Mouse (Mus musculus) myocyte (in vitro differentiated cells): ENCODE results near the gene Nr2e1. TPM values are rescaled to one million over a fixed set of nuclear protein-coding genes. Genes with fewer than 3 reads are reported as not detected.

ENCODE experiments used
- H3K27me3 ChIP-seq: one replicate; pipeline ENCODE4 v1.6.1; 2011; ENCODE audit not compliant: control insufficient read depth, insufficient read depth, insufficient read length
- H3K36me3 ChIP-seq: one replicate; pipeline ENCODE4 v1.6.1; 2011; ENCODE audit not compliant: control insufficient read depth, insufficient read depth
- H3K4me2 ChIP-seq: one replicate; pipeline ENCODE4 v1.6.1; 2011; ENCODE audit warnings: low read depth, control low read depth
- H3K4me3 ChIP-seq: one replicate; pipeline ENCODE4 v1.5.1; 2011; ENCODE audit warnings: mild to moderate bottlenecking, control low read depth, moderate library complexity
- H3K79me2 ChIP-seq: one replicate; pipeline ENCODE4 v1.6.1; 2011; ENCODE audit not compliant: control insufficient read depth, insufficient read depth
- H3ac ChIP-seq: one replicate; pipeline ENCODE4 v1.6.1; 2011; ENCODE audit not compliant: control insufficient read depth, insufficient read length
- CEBPB ChIP-seq: IDR thresholded peaks from 2 replicates; pipeline ENCODE4 v1.6.1; 2011; ENCODE audit warnings: mild to moderate bottlenecking, moderate library complexity; ENCODE audit not compliant: poor library complexity, insufficient read depth, severe bottlenecking
- E2F4 ChIP-seq: IDR thresholded peaks from one replicate; pipeline ENCODE4 v1.6.1; 2011; ENCODE audit warnings: mild to moderate bottlenecking, control low read depth, moderate library complexity; ENCODE audit not compliant: insufficient read depth
- MAX ChIP-seq: IDR thresholded peaks from one replicate; pipeline ENCODE4 v1.6.1; 2011; ENCODE audit warnings: low read depth, mild to moderate bottlenecking, control low read depth
- MYOD1 ChIP-seq, 3 experiments: IDR thresholded peaks; one replicate each; pipeline ENCODE4 v1.6.1; 2011; ENCODE audit warnings: control low read depth in 2 of 3, low read depth in 2 of 3, mild to moderate bottlenecking in 2 of 3, moderate library complexity in 1 of 3; ENCODE audit not compliant: insufficient read length in 2 of 3, control insufficient read depth in 1 of 3
- MYOG ChIP-seq, 3 experiments: IDR thresholded peaks; one replicate each; pipeline ENCODE4 v1.6.1; 2011; ENCODE audit warnings: control low read depth in 2 of 3, low read depth in 2 of 3, mild to moderate bottlenecking in 2 of 3; ENCODE audit not compliant: insufficient read length in 2 of 3, control insufficient read depth in 1 of 3, insufficient read depth in 1 of 3
- POLR2A ChIP-seq: IDR thresholded peaks from one replicate; pipeline ENCODE4 v1.6.1; 2011; ENCODE audit warnings: low read depth, mild to moderate bottlenecking, control low read depth, moderate library complexity; ENCODE audit not compliant: insufficient read length
- POLR2AphosphoS2 ChIP-seq: IDR thresholded peaks from one replicate; pipeline ENCODE4 v1.6.1; 2011; ENCODE audit warnings: low read depth, control low read depth; ENCODE audit not compliant: insufficient read length
- REST ChIP-seq: IDR thresholded peaks from one replicate; pipeline ENCODE4 v1.6.1; 2011; ENCODE audit warnings: mild to moderate bottlenecking, control low read depth, moderate library complexity; ENCODE audit not compliant: insufficient read depth, insufficient read length
- SRF ChIP-seq: IDR thresholded peaks from one replicate; pipeline ENCODE4 v1.6.1; 2011; ENCODE audit warnings: low read depth; ENCODE audit not compliant: control insufficient read depth, insufficient read length
- TCF12 ChIP-seq: IDR thresholded peaks from one replicate; pipeline ENCODE4 v1.6.1; 2011; ENCODE audit warnings: mild to moderate bottlenecking, control low read depth; ENCODE audit not compliant: poor library complexity, insufficient read depth, severe bottlenecking
- TCF3 ChIP-seq: IDR thresholded peaks from one replicate; pipeline ENCODE4 v1.6.1; 2011; ENCODE audit warnings: low read depth, control low read depth; ENCODE audit not compliant: insufficient read length
- USF1 ChIP-seq: IDR thresholded peaks from one replicate; pipeline ENCODE4 v1.6.1; 2011; ENCODE audit warnings: low read depth, mild to moderate bottlenecking, control low read depth, moderate library complexity
- polyA plus RNA-seq: library from polyadenylated mRNA; unstranded; fragments of >200 nt; fragmentation: generic; extraction: Trizol; gene quantifications from one replicate; pipeline ENCODE4 v1.2.1, GENCODE M21; 2012; ENCODE audit warnings: missing spikeins

Nr2e1 gene
- polyA plus RNA-seq, 1 experiment: not detected

DNA sequence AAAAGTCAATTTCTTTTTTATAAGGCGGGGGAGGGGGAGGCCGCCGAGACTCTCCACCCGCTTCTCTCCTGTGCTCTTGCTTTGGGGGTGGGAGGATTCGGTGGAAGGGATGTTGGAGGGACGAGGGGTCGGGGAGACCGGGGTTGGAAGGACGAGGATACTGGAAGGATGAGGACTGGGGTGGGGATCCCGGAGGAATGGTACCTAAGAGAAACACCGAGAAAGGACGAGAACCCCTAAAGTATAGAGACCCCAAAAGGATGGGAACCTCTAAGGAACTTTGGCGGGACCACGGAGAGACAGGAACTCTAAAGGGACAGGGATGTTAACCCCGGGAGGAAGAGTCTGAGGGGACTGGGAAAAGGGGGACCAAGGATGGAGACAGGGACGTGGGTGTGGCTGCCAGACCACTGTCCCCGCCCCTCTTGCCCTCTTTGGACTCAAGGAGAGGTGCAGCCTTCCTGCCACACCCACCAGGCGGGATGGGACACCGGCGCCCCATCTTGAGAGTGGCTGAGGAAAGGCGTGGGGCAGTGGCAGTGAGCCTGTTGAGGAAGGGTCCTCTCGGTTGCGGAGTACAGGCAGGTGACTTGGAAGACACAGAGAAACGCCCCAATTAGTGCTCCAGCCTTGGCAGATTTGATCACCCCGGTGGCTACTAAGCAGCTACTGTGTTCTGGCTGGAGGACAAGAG is 8.7 kb upstream of the Nr2e1 start:
- peaks cover 72% of the 10 kb centered on the region for H3K27me3 ChIP-seq
- no peaks in the 10 kb centered on the region for H3K79me2 ChIP-seq
- H3K36me3 ChIP-seq: no peaks in the 10 kb centered on the region
- TF ChIP-seq MYOD1 (IDR thresholded peaks at IDR 0.05; ENCODE audit: control insufficient read depth in 1 of 3, insufficient read length in 2 of 3, low read depth in 2 of 3) (no peak), USF1 (no peak), TCF12 (no peak), CEBPB (no peak), TCF3 (no peak), POLR2A (no peak), REST (no peak), MYOG (IDR thresholded peaks at IDR 0.05; ENCODE audit: control insufficient read depth in 1 of 3, insufficient read depth in 1 of 3, insufficient read length in 2 of 3, low read depth in 2 of 3) (no peak), POLR2AphosphoS2 (no peak), SRF (no peak), MAX (no peak), E2F4 (no peak)
- H3ac ChIP-seq: no peak overlapping the region
- no peak overlapping the region for H3K4me3 ChIP-seq
- H3K4me2 ChIP-seq: peak overlapping the region; percentile 48

DNA sequence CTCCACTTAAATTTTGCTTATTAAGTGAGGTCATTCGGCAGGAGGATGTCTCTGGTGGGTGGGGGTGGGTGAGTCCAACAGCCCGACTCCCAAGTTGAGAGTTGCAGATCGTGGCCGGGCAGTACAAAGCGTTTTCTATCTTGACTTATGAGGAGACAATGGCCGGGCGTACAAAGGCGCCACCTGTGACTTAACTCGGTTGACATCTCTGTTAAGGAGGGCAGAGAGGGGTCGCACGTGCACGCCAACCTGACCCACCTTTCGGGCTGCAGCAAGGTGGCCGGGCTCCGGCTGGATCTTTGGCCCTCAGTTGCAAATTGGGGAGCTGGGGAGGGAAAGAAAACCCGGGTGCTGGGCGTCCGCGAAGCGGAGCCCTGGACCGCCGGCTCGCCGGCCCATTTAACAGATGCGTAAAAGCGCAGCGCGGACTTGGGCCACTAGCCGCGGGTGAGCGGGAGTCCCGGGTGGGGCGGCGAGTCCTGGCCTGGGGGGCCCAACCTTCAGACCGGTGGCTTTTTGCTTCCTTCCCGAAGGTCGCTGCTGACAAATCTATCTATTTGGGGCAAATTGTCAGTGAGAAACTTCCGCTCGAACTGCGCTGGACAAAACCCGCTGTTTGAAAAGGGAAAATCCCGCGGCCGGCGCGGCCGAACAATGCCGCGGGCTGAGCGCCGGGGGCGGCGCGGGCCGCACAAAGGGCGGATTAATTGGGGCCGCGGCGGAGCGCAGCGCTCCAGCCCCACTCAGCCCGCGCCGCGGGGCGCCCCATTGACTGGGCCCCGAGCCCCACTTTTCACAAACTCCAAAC is 8.0 kb upstream of the Nr2e1 start:
- peaks cover 79% of the 10 kb centered on the region for H3K27me3 ChIP-seq
- TF ChIP-seq MAX (no peak), MYOG (IDR thresholded peaks at IDR 0.05; ENCODE audit: control insufficient read depth in 1 of 3, insufficient read depth in 1 of 3, insufficient read length in 2 of 3, low read depth in 2 of 3) (no peak), USF1 (no peak), POLR2AphosphoS2 (no peak)
- H3K36me3 ChIP-seq: no peaks in the 10 kb centered on the region
- H3K4me3 ChIP-seq: no peak overlapping the region
- H3ac ChIP-seq: no peak overlapping the region
- H3K4me2 ChIP-seq: peak overlapping the region; percentile 48
- no peaks in the 10 kb centered on the region for H3K79me2 ChIP-seq

DNA sequence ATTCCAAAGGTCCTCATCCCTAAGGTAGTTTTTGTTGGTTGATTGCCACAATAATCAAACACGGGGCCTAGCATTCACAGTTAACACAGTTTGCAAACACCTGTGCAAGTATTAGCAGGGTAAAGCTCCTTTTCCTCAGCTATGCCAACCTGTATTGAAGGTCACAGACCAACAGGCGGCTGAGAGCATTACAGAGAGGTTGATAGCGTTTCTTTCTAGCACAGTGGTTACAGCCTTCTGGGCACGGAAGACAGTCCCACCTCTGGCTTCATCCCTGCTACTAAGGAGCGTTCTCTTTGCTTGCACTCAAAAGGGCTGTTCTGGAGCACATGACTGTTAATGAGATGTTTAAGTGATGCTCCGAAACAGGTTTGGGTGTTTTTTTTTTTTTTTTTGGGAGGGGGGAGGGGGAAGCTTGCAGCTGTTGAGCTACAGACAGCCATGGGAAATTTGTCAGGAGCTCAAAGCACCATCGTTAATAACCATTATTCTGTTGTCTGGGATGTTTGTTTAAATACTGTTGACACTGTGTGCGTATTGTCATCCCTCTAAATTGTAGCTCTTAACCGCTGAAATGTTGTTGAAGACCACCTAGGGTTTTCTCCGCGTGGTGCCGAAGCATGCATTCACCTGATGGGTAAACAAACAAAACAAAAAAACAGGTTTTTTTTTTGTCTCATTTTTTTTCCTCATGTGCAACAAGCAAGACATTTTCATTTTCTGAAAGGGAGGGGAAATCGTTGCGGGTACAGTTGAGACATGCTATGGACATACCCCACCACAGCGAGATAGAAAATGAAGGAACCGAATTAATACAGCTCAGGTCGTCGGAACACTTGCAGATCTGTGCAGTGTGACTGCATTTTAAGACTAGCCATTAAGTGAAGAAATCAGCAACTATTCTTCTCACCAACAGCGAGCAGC is 7.1 kb upstream of the Nr2e1 start:
- H3K36me3 ChIP-seq: no peaks in the 10 kb centered on the region
- TF ChIP-seq REST (no peak), TCF3 (no peak), USF1 (no peak), POLR2AphosphoS2 (no peak), POLR2A (no peak), CEBPB (no peak), MYOD1 (IDR thresholded peaks at IDR 0.05; ENCODE audit: control insufficient read depth in 1 of 3, insufficient read length in 2 of 3, low read depth in 2 of 3) (no peak), E2F4 (no peak), TCF12 (no peak), SRF (no peak)
- peak overlapping the region; percentile 48 for H3K4me2 ChIP-seq
- H3ac ChIP-seq: no peak overlapping the region
- no peaks in the 10 kb centered on the region for H3K79me2 ChIP-seq
- H3K4me3 ChIP-seq: no peak overlapping the region
- peaks cover 85% of the 10 kb centered on the region for H3K27me3 ChIP-seq

DNA sequence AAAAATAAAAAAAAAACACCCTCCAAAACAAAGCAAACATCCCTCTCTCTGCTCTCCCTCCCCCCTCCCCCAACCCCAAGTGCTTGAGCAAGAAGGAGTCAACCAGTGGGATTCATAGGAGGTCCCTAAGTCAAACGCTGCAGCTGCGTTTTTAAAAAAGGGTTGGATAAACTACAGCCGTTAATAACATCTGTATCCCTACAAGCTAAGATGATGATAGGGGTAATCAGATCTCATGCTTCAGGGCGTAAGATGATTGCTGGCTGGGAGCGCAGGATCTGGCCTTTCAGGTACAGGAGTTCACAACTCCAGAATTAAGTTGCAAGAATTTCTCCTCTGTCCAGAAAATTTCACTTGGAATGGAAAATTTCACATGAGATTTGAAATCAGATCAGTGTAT is 6.1 kb upstream of the Nr2e1 start:
- Histone ChIP-seq H3K79me2 (no peaks in the 10 kb centered on the region), H3K4me3 (no peak overlapping the region), H3K27me3 (peaks cover 89% of the 10 kb centered on the region), H3K4me2 (no peak overlapping the region), H3ac (no peak overlapping the region), H3K36me3 (no peaks in the 10 kb centered on the region)
- TF ChIP-seq MYOG (IDR thresholded peaks at IDR 0.05; ENCODE audit: control insufficient read depth in 1 of 3, insufficient read depth in 1 of 3, insufficient read length in 2 of 3, low read depth in 2 of 3): no peak
- TF ChIP-seq POLR2AphosphoS2: no peak
- TF ChIP-seq MYOD1 (IDR thresholded peaks at IDR 0.05; ENCODE audit: control insufficient read depth in 1 of 3, insufficient read length in 2 of 3, low read depth in 2 of 3): no peak
- TF ChIP-seq TCF12: no peak
- TF ChIP-seq REST: no peak
- TF ChIP-seq SRF: no peak
- no peak for TF ChIP-seq CEBPB
- no peak for TF ChIP-seq MAX
- no peak for TF ChIP-seq TCF3
- TF ChIP-seq E2F4: no peak
- no peak for TF ChIP-seq POLR2A
- TF ChIP-seq USF1: no peak
